Mouse (Mus musculus): ENCODE results near the gene Fto.

Fto gene

DNA sequence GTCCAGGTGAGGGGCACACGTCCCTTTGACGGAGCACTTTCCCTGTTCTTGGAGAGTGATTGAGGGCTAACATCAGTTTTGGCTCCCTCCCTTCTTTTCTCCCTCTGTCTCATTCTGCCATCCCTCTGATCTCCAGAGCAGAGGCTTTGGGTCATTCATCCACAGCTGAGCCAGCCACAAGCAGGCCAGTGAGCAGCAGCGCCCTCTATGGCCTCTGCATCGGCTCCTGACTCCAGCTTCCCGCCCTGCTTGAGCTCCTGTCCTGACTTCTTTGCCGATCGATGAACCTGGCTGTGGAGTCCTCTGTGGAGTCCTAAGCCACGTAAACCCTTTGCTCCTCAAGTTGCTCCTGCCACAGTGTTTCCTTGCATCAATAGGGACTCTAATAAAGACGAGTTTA, 10.9 kb downstream of the Fto start:
- peak; percentile 45 for DNase-seq (ENCODE audit: low spot score)

DNA sequence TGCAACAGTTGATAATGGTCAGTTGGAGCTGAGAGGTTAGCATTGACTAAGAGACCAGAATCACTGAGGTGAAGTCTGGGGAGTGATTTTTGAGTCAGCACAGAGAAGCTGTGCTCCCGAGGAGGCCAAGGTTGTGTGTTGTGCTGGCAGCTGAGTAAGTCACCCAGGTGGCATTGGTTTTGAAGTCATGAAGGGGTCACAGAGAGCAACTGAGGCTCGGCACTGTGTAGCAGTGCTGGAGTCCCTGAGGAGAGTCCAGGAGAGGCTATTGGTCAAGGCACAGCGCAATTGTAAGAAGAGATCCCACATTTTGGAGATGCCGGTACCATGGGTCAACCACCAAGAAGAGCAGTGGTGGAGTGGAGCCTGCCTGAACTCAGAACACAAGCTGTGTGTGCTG, 11.6 kb downstream of the Fto start:
- no peak for DNase-seq (ENCODE audit: low spot score)

DNA sequence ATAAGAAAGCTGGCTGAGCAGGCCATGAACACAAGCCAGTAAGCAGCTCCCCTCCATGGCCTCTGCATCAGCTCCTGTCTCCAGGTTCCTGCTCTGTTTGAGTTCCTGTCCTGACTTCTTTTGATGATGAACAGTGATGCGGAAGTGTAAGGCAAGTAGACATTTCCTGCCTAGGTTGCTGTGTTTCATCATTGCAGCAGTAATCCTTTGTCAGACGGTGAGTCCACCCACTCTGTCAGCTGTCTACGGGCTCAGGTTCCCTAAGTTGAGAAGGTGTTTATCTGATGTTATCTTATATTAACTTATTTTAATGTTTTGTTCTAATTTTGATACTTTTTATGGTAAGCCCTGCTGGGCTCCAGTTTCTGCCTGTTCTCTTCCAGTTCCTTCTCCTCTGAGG, 12.7 kb downstream of the Fto start:
- DNase-seq (ENCODE audit: low spot score): no peak

DNA sequence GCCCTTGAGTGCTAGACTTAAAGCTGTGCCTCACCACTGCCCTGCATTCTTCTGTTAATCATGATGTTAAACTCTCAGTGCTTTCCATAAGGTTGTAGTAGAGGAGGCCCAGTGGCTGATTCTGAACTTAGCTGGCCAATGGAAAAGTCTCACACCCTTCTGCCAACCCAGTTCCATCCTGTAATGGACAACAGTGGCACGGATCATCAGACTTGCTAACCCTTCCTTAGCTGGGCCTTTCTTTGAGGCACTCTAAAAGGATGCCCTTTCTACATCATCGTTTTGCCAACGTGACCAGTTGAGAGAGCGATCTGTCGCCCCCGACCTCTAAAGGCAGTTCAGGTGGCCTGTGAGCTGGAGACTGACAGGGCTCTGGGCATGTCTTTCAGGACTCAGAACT, 13.6 kb downstream of the Fto start:
- no peak for DNase-seq (ENCODE audit: low spot score)

DNA sequence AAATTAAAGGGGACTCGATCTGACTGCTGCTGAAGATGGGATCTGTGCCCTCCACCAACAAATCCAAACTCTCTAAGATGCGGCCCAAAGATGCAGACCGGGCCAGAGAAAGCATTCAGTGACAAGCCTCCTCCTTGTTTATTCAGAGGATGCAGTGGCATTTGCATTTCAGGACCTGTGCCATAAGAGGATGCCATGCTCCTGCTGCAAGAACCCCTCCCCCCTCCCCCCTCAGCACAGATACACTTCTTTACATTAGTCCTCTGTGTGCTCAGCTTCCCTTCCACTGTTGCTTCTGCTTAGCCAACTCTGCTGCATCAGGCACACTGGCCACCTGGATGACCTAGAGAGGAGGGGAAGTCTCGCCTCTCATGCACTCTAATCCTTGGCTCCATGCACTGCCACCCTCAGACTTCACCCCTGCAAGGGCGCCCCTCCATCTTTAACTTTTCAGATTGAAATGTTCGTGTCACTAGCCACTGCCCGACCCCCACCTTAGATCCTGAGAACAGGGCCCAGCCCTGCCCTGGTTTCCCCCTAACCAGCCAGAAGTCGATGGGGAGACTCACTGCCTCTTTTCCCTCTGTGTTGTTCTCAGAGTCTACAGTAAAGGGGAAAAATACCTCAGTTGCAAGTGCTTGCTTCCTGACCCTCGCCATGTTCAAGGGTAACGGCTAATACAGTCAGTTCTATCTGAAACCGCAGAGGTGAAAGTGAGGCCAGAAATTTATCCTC, 14.3 kb downstream of the Fto start:
- no peak for DNase-seq (ENCODE audit: low spot score)

DNA sequence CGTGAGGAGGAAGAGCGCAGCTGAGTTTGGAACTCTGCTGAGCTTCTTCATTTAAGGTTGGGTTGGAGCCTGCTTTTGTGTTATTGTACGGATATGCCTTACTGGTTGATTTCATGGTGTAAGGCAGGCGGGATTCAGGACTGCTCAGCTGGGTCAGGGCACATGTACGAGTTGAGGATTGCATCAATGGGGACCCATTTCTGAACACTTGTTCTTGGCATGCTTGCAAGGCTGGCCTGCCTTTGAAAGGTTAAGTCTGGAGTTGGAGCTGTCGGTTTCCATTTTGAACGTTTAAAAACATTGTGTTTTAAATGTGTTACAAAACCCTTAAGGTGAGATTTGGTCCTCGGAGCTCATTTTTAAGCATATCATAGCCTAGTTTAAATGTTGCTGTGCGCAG, 15.7 kb downstream of the Fto start:
- DNase-seq (ENCODE audit: low spot score): no peak

DNA sequence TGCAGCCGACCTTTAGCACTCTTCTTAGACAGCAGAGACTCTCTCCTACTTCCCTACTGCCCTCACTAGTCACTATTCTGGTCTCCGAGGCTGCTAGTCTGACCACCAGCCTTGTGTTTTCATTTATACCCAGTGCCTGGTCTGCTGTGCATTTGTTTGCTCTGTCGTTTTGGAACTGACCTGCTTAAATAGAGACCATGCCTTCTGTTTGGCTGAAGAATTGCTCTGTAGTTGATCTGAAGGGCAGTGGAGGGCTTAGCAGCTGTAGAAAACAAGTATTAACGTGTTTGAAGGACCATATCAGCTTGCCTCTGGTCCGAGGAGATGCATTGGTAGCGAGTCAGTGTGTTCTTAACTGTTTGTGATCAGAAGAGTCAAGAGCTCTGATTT, 16.1 kb downstream of the Fto start:
- DNase-seq (ENCODE audit: low spot score): no peak

DNA sequence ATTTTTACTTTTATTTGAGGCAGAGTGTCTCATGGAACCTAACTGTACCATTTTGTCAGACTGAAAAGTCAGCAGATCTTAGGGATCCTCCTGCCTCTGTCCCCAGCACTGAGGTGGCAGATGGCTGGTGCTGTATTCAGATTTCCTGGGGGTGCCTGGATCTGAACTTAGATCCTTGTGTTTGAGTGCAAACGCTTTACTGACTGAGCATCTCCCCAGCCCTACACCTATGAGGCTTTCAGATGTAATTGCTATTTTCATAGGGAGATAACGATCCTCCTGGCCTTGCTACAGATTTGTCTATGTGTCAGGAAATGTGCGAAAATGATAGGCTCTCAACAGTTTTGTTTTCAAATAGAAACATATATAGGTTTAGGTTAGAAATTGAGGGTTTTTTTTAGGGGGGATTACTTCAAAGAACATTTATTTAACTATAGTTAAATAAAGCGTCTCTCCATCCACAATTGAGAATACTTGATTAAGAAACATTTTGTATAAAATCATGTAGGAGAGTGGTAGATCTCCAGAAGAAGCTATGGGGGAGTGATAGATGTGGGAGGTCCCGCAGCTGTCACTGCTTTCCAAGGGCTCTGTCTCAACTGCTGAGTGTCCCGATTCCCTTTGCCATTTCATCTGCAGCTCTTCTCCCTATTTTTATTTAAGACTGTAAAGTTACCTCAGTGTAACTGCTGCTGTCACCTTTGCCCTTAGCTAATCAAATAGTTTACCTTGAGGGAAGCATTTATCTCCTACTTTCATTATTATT, 25.2 kb downstream of the Fto start:
- DNase-seq (ENCODE audit: low spot score): no peak

DNA sequence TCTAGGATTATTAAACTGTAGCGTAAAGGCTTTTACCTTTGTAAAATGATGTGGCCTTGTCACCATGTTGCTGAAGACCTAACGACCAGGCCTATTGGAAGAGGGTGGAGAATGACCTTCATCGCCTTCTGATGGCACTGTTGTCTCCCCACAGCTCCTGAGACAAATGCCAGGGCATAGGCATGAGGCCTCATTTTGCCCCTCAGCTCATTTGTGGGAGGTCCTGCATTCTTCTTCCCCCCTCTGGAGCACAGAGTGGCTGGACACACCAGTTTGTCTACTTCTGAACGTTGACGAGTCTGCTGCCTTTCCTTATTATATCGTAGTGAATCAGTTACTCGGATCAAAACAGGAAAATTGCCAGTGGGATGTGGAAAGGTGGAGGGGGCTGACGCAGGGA, 26.3 kb downstream of the Fto start:
- DNase-seq (ENCODE audit: low spot score): no peak

DNA sequence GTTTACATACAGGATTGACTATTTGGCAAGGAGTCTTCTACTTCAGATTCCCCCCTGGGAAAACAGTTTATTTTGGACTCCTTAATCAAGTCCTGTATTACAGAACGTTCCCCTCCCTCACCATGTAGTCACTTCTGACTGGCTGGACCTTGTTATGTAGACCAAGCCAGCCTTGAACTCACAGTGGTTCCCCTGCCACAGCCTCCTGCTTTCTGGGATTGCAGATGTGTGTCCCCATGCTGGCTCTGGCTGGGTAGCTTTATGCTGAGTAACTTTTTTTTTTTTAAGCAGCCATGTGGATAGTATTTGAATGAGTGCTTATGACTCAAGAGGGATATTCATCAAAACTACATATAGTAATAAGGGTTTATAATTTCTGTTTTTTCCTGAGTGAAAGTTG, 27.4 kb downstream of the Fto start:
- no peak for DNase-seq (ENCODE audit: low spot score)

DNA sequence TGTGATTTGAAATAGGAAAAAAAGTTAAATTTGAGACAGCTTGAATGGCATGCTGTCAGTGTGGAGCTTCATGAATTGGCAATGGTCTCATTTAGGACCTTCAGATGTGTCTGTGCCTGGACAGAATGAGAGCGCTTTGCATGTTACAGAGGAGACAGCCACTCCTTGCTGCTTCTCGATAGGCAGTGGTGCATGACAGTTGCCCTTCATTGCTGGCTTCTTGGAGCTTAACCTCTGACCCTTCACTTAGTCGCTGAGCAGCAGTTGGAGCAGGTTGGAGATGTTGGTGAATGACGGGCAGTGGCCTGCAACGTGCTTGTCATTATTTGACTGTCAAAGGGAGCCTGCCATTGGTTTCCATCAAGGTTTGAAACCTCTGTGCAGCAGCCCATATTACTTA, 28.9 kb downstream of the Fto start:
- DNase-seq (ENCODE audit: low spot score): no peak

DNA sequence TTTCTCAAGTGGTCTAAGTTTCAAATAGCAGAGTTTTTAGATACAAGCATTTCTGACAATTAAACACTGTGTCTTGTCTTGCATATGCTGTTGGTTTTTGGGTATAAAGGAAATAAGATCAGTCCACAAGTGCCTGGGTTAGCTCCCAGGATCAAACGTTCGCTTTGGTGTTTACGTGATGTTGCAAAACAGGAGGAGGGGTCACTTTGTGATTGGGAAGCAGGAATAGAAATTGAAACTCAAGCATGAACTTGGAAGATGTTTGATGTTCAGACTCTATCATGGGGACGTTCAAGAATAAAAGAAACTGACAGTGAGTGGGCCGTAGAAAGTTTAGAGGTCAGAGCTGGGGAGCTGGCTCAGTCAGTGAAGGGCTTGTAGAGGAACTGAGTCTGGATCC, 29.5 kb downstream of the Fto start:
- DNase-seq (ENCODE audit: low spot score): no peak

DNA sequence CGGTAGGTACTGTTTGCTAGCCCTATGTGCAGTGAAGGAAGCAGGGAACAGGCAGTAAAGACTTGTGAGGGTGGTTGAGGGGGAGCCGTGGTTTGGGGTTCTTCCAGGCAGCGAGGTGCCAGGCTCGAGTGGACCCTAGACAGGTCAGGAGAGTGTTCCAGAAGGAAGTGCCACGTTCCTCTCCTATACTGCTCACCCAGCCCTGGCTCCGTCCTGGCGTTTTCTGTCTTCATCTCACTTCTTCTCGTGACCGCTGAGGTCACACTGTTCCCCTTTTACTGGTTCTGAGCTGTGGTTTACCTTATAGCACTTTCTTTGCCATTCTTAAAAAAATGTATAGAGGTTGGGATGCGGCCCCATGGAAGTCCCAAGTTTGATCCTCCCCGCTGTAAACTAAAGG, 31.3 kb downstream of the Fto start:
- DNase-seq (ENCODE audit: low spot score): no peak

DNA sequence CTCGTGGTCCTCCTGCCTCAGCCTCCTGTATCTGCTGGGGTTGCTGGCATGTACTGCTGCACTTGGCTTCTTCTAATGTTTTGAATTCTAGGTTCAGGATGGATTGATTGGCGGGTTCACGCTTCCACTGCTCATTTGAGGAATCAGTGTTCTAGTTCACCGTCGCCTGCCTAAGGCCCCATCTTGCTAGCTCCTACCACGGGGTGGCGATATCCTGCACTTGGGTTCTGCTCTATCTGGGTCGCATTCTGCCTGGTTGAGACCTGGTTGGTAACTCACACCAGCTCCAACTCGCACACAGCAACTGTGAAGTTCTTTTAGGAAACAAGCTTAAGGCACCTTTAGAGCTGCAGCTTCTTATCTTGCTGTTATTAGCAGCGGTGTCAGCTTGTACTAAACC, 33.8 kb downstream of the Fto start:
- no peak for DNase-seq (ENCODE audit: low spot score)

DNA sequence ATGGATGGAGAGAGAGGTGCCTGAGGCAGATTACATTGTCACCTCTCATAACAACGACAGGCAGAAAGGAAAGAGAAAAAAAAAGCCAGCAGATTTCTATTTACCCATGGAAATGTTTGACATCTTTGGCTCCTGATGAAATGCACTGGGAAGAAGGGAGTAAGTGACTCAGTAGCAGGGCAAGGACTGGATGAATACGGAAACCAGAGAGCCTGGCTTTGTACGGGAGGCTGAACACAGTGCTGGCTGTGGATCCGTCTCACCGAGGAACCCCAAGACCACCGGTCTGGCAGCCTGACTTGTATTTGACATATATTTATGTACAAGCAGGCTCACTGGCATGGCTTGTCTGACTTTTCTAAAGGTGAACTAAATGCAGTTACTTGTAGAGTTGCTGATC, 34.3 kb downstream of the Fto start:
- DNase-seq (ENCODE audit: low spot score): no peak

DNA sequence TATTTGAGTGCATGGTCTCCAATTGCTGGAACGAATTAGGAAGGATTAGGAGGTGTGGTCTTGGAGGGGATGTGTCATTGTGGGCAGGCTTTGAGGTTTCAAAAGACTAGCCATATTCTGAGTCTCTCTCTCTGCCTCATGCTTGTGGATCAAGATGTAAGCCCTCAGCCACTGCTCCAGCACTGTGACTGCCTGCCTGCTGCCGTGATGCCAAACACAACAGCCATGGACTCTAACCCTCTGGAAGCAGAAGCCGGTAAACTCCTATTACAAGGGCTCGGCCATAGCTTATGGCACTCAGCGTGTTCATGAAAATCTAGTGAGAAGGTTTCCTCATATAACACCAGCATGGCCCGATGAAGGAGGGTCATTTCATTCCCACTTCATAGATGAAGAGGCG, 36.5 kb downstream of the Fto start:
- no peak for DNase-seq (ENCODE audit: low spot score)

DNA sequence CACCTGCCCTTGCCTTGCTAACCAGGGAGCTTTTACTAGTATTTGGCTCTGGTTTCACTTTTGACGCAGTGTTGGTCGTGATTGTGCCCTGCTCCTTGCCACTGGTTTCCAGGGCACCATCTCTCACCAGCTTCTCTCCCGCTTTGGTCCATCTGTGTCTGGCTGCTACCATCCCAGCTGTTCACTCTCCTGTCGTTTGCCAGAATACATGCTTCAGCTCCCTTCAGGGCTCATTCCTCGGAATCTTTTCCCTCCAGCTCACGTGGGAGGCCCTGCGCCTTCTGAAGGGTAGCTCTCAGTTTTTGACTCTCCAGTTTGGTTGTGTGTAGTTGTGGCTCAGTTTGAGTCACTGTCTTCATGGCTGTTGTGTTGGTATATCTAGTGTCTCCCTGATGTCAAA, 37.3 kb downstream of the Fto start:
- no peak for DNase-seq (ENCODE audit: low spot score)

DNA sequence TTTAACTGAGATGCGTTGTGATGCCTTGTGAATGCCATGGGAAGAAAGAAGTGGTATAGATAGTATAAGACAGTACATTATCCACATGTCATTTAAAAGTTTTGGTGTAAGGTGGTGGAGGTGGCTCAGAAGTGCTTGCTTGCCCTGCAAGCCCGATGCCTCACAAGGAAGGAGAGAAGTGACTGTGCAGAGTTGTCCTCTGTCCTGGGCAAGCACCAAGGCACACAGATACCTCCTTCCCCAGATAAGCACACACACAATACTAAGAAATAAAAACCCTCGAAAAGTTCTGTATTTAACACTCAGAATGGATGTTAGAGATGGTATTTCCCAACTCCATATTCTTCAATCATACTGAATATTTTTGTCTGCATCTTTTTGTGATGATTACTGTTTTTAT, 39.3 kb downstream of the Fto start:
- DNase-seq (ENCODE audit: low spot score): no peak

DNA sequence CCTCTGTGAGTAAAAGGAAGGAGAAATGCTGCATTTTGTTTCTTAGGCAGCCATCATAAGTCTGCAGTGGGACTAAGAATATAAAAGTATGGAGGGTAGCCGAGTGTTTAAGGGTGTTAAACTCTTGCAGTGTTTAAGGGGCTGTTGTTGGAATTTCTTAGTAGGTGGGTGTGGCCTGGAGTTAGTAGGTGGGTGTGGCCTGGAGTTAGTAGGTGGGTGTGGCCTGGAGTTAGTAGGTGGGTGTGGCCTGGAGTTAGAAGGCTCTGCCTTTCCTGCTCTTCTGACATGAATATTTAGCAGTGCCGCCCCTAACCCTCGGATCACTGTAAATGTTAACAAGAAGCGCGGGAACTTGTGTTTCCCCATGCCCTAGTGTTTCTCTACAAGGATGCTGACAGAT, 39.7 kb downstream of the Fto start:
- no peak for DNase-seq (ENCODE audit: low spot score)

DNA sequence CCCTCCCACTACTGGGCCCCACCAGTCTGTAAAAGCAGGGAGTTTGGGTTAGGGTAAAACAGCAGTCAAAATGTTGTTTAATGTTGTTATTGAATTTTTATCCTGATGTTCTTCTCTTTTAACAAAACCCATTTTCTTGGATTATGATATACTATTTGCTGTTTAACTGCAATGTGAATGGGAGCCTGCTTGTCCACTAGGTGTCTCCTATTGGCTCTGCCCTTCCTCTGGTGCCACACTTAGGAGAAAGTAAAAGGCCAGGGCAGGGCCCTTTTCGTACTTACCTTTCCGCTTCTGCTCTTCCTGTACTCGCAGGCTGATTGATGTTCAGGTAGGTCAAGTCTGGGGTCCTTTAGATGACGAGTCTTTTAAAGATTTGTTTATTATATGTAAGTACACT, 40.6 kb downstream of the Fto start:
- DNase-seq (ENCODE audit: low spot score): no peak

DNA sequence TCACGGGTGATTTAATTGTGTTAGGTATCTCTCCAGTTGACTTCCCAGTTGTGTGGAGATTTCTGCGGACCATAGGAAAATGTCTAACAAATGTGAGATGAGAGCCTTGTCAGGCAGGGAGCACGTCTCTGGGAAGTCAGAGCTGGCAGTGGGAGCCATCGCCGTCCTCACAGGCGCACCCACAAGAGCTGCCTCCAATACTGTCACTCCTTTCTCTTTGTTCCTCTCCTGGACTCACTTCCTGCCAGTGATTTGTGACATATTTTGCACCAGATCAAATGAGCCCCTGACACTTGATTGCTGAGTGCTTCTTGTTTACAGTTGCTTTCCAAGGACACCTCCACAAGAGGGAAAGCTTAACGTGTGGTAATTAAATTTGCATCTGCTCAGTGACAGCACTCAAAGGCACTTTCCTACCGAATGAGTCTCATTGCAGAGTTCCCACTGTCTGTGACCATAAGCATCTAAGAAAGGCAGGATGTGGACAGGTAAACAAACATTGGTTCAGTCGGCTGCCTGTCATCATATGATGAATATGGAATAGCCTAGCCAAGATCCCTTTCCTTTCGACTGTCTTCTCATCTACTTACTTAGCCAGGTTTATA, 42.1 kb downstream of the Fto start:
- DNase-seq (ENCODE audit: low spot score): no peak

DNA sequence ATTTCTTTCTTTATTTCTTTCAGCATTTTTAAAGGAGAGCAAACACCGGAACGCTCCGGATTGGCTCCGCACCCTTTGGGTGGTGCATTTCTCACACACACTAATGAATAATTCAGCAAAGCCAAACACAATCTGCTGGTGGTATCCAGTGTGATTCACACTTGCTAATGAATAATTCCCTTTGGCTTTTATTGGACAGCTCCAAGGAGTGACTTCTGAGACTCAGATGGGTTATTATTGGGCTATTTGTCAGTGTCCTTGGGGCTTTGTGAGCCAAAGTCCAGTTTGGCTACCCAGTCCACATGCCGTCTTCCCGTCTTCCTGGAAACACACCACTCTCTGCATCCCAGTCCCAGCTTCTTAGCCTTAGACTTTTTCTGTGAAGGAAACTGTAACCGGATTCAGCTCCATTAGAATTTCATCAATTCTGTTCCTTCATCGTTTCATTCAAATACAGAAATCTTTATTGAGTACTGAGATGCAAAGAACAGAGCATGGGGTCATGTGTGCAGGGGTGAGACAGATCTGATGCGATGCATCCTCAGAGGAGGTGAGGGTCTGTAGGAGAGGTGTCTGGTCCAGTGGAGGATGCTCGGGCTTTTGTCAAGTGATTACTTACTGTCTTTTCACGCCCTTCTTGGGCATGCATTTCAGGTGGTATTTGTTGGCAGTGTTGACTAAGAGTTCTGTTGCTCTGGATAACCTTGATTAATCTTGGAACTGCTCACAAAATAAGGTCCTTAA, 42.8 kb downstream of the Fto start:
- DNase-seq (ENCODE audit: low spot score): no peak

DNA sequence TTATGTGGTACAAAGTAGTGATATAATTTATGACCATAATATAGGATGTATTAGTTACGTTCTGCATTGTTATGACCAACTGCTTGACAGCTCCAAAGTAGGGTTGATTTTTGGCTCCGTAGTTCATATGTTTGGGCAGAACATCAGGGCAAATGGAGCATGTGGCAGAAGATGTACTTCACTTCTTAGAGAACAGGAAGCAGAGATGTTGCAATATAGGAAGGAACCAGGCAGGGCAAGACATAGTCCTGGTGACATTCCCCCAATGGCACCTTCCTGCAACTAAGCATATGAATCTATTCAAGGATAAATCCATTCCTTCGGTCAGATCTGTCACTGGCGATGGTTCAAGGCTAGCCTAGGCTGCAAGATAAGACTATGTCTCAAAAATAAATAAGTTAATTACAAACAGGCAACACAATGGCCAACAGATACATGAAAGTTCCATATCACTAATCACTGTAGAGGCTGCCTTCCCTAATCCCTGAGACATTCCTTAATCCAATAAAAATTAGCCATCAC, 44.2 kb downstream of the Fto start:
- no peak for DNase-seq (ENCODE audit: low spot score)
